Mouse (Mus musculus): Measurements from ENCODE around the gene Plb1.

DNA sequence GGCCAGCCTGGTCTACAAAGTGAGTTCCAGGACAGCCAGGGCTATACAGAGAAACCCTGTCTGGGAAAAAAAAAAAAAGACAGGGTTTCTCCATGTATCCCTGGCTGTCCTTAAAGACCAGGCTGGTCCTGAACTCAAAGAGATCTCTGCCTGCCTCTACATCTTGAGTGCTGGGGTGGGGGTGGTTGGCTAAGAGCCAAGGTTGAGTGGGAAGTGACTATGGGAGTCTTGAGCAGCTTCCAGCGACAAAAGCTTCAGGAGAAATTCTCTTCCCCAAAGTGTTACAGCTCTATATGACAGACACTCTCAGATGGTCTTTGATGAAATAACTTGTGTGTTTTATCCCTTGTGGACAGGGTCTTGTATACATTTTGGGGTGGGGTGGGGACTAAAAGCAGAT is 136.9 kb downstream of the Plb1 start:
- TF ChIP-seq CTCF (IDR thresholded peaks at IDR 0.05; ENCODE audit: control insufficient read depth, insufficient read depth, low read length) = no peak
- no peak for TF ChIP-seq POLR2A (IDR thresholded peaks at IDR 0.05; ENCODE audit: borderline replicate concordance, control insufficient read depth, low read depth, low read length)

Measured in bone marrow, adult 2 months (tissue).